Mouse (Mus musculus): ENCODE data around the gene Ttbk1. TPM values are rescaled to one million over a fixed set of nuclear protein-coding genes. Genes with fewer than 3 reads are reported as not detected.
"Not testable (repeated sequence)": the region's sequence is repeated elsewhere in the genome, so short reads cannot be mapped to it uniquely, and the experiment has no call there.

Gene Ttbk1
- polyA plus RNA-seq, 1 experiment, result 80.7 TPM

GRCm38 (mm10) chr17:46496623-46497434 lies 9.4 kb upstream of the Ttbk1 start, which contains the start of gene Dnph1:
Dnph1 (plus strand) TSS chr17:46496711.
- TF ChIP-seq CTCF (IDR thresholded peaks at IDR 0.05; ENCODE audit: control insufficient read depth, insufficient read depth, insufficient replicate concordance, low read depth, low read length) (no peak), POLR2A (IDR thresholded peaks at IDR 0.05; ENCODE audit: control insufficient read depth, low read depth, low read length) (peak; percentile 47)
- Histone ChIP-seq H3K27me3 (ENCODE audit: control insufficient read depth, insufficient read depth, low read length) (no peaks in the 10 kb centered on the region), H3K27ac (ENCODE audit: control insufficient read depth, insufficient read depth, low read depth, low read length) (peak within 1 kb of the TSS; percentile 89), H3K4me1 (ENCODE audit: control insufficient read depth, insufficient read depth, low read length) (peaks cover 7% of the 10 kb centered on the region), H3K36me3 (ENCODE audit: control insufficient read depth, insufficient read depth, low read length) (no peaks in the 10 kb centered on the region; the same call in 1 of the 2 replicates), H3K4me3 (ENCODE audit: control insufficient read depth, low read depth, low read length) (peak within 1 kb of the TSS; percentile 95)

GRCm38 (mm10) chr17:46496081-46496480 lies 8.6 kb upstream of the Ttbk1 start:
- H3K27me3 ChIP-seq (ENCODE audit: control insufficient read depth, insufficient read depth, low read length); H3K4me3 ChIP-seq (ENCODE audit: control insufficient read depth, low read depth, low read length); H3K27ac ChIP-seq (ENCODE audit: control insufficient read depth, insufficient read depth, low read depth, low read length); H3K4me1 ChIP-seq (ENCODE audit: control insufficient read depth, insufficient read depth, low read length); H3K36me3 ChIP-seq (ENCODE audit: control insufficient read depth, insufficient read depth, low read length): not testable (repeated sequence)

- no peak overlapping the region for H3K4me3 ChIP-seq (ENCODE audit: control insufficient read depth, low read depth, low read length)
- peaks cover 7% of the 10 kb centered on the region for H3K4me1 ChIP-seq (ENCODE audit: control insufficient read depth, insufficient read depth, low read length)
- no peaks in the 10 kb centered on the region for H3K27me3 ChIP-seq (ENCODE audit: control insufficient read depth, insufficient read depth, low read length)
- no peaks in the 10 kb centered on the region; the same call in 1 of the 2 replicates for H3K36me3 ChIP-seq (ENCODE audit: control insufficient read depth, insufficient read depth, low read length)
- H3K27ac ChIP-seq (ENCODE audit: control insufficient read depth, insufficient read depth, low read depth, low read length), result no peak overlapping the region
- TF ChIP-seq CTCF (IDR thresholded peaks at IDR 0.05; ENCODE audit: control insufficient read depth, insufficient read depth, insufficient replicate concordance, low read depth, low read length) (no peak), POLR2A (IDR thresholded peaks at IDR 0.05; ENCODE audit: control insufficient read depth, low read depth, low read length) (no peak)
These were observed 8.0 kb upstream of the Ttbk1 start for GRCm38 (mm10) chr17:46495486-46495885.

GRCm38 (mm10) chr17:46486995-46487394 lies 480 bp downstream of the Ttbk1 start:
- no peak overlapping the region for H3K27ac ChIP-seq (ENCODE audit: control insufficient read depth, insufficient read depth, low read depth, low read length)
- H3K27me3 ChIP-seq (ENCODE audit: control insufficient read depth, insufficient read depth, low read length), result no peaks in the 10 kb centered on the region
- TF ChIP-seq POLR2A (IDR thresholded peaks at IDR 0.05; ENCODE audit: control insufficient read depth, low read depth, low read length) (no peak), CTCF (IDR thresholded peaks at IDR 0.05; ENCODE audit: control insufficient read depth, insufficient read depth, insufficient replicate concordance, low read depth, low read length) (no peak)
- no peaks in the 10 kb centered on the region for H3K36me3 ChIP-seq (ENCODE audit: control insufficient read depth, insufficient read depth, low read length)
- H3K4me3 ChIP-seq (ENCODE audit: control insufficient read depth, low read depth, low read length), result peak overlapping the region; percentile 86
- H3K4me1 ChIP-seq (ENCODE audit: control insufficient read depth, insufficient read depth, low read length), result peaks cover 19% of the 10 kb centered on the region

- TF ChIP-seq POLR2A (IDR thresholded peaks at IDR 0.05; ENCODE audit: control insufficient read depth, low read depth, low read length) (no peak), CTCF (IDR thresholded peaks at IDR 0.05; ENCODE audit: control insufficient read depth, insufficient read depth, insufficient replicate concordance, low read depth, low read length) (no peak)
- H3K4me1 ChIP-seq (ENCODE audit: control insufficient read depth, insufficient read depth, low read length), result peaks cover 19% of the 10 kb centered on the region
- H3K36me3 ChIP-seq (ENCODE audit: control insufficient read depth, insufficient read depth, low read length), result no peaks in the 10 kb centered on the region
- H3K27me3 ChIP-seq (ENCODE audit: control insufficient read depth, insufficient read depth, low read length), result no peaks in the 10 kb centered on the region
- no peak overlapping the region for H3K27ac ChIP-seq (ENCODE audit: control insufficient read depth, insufficient read depth, low read depth, low read length)
- H3K4me3 ChIP-seq (ENCODE audit: control insufficient read depth, low read depth, low read length), result peak overlapping the region; percentile 52
These were observed 3.0 kb downstream of the Ttbk1 start for GRCm38 (mm10) chr17:46484461-46484875.

- Histone ChIP-seq H3K4me1 (ENCODE audit: control insufficient read depth, insufficient read depth, low read length) (peaks cover 19% of the 10 kb centered on the region), H3K4me3 (ENCODE audit: control insufficient read depth, low read depth, low read length) (peak overlapping the region; percentile 52), H3K27ac (ENCODE audit: control insufficient read depth, insufficient read depth, low read depth, low read length) (no peak overlapping the region), H3K27me3 (ENCODE audit: control insufficient read depth, insufficient read depth, low read length) (no peaks in the 10 kb centered on the region), H3K36me3 (ENCODE audit: control insufficient read depth, insufficient read depth, low read length) (no peaks in the 10 kb centered on the region)
- TF ChIP-seq POLR2A (IDR thresholded peaks at IDR 0.05; ENCODE audit: control insufficient read depth, low read depth, low read length), result no peak
- TF ChIP-seq CTCF (IDR thresholded peaks at IDR 0.05; ENCODE audit: control insufficient read depth, insufficient read depth, insufficient replicate concordance, low read depth, low read length), result no peak
These were observed 3.4 kb downstream of the Ttbk1 start for GRCm38 (mm10) chr17:46484021-46484431.

GRCm38 (mm10) chr17:46483561-46484001 lies 3.9 kb downstream of the Ttbk1 start:
- H3K27me3 ChIP-seq (ENCODE audit: control insufficient read depth, insufficient read depth, low read length), result no peaks in the 10 kb centered on the region
- H3K27ac ChIP-seq (ENCODE audit: control insufficient read depth, insufficient read depth, low read depth, low read length), result no peak overlapping the region
- no peaks in the 10 kb centered on the region for H3K36me3 ChIP-seq (ENCODE audit: control insufficient read depth, insufficient read depth, low read length)
- no peak for TF ChIP-seq CTCF (IDR thresholded peaks at IDR 0.05; ENCODE audit: control insufficient read depth, insufficient read depth, insufficient replicate concordance, low read depth, low read length)
- peak overlapping the region; percentile 52 for H3K4me3 ChIP-seq (ENCODE audit: control insufficient read depth, low read depth, low read length)
- H3K4me1 ChIP-seq (ENCODE audit: control insufficient read depth, insufficient read depth, low read length), result peaks cover 19% of the 10 kb centered on the region
